Mouse (Mus musculus): Measurements from ENCODE around the gene Fgd5. TPM values are rescaled to one million over a fixed set of nuclear protein-coding genes. Genes with fewer than 3 reads are reported as not detected.

The Fgd5 gene
- total and polyA plus RNA-seq, 3 experiments: 0.03 TPM; not detected in 2

- no peak overlapping the region for H3K4me3 ChIP-seq (ENCODE audit: control insufficient read depth in 1 of 2, insufficient read depth in 1 of 2, low read depth in 2 of 2, low read length in 2 of 2)
- no peaks in the 10 kb centered on the region for H3K79me2 ChIP-seq (ENCODE audit: control insufficient read depth, insufficient read depth, low read length, poor library complexity)
- DNase-seq (ENCODE audit: low read depth, low spot score): no peak
- H3K9ac ChIP-seq (ENCODE audit: control insufficient read depth, low read depth, low read length, poor library complexity, severe bottlenecking): no peak overlapping the region
- no peaks in the 10 kb centered on the region for H3K36me3 ChIP-seq (ENCODE audit: control insufficient read depth in 1 of 2, insufficient read depth in 2 of 2, low read length in 2 of 2)
- no peaks in the 10 kb centered on the region; a peak in 2 of 4 replicates for H3K27me3 ChIP-seq (ENCODE audit: control insufficient read depth in 1 of 2, insufficient read depth in 2 of 2, low read length in 2 of 2)
- no peak for TF ChIP-seq MYC (IDR thresholded peaks at IDR 0.05; ENCODE audit: low read depth, low read length)
- no peaks in the 10 kb centered on the region for H3K4me1 ChIP-seq (ENCODE audit: control insufficient read depth in 1 of 2, insufficient read depth in 2 of 2, low read length in 2 of 2)
- no peaks in the 10 kb centered on the region for H3K9me3 ChIP-seq (replicated peaks; ENCODE audit: insufficient read depth, low read length)
- no peak overlapping the region for H3K27ac ChIP-seq (ENCODE audit: control insufficient read depth, low read depth, low read length)
Measured at GRCm38 (mm10) chr6:91973972-91974371, 4.7 kb upstream of the Fgd5 start.

- no peak overlapping the region for H3K27ac ChIP-seq (ENCODE audit: control insufficient read depth, low read depth, low read length)
- H3K4me1 ChIP-seq (ENCODE audit: control insufficient read depth in 1 of 2, insufficient read depth in 2 of 2, low read length in 2 of 2): no peaks in the 10 kb centered on the region
- no peak overlapping the region for H3K9ac ChIP-seq (ENCODE audit: control insufficient read depth, low read depth, low read length, poor library complexity, severe bottlenecking)
- no peaks in the 10 kb centered on the region for H3K79me2 ChIP-seq (ENCODE audit: control insufficient read depth, insufficient read depth, low read length, poor library complexity)
- H3K36me3 ChIP-seq (ENCODE audit: control insufficient read depth in 1 of 2, insufficient read depth in 2 of 2, low read length in 2 of 2): no peaks in the 10 kb centered on the region
- H3K4me3 ChIP-seq (ENCODE audit: control insufficient read depth in 1 of 2, insufficient read depth in 1 of 2, low read depth in 2 of 2, low read length in 2 of 2): no peak overlapping the region
- no peaks in the 10 kb centered on the region; a peak in 1 of 4 replicates for H3K27me3 ChIP-seq (ENCODE audit: control insufficient read depth in 1 of 2, insufficient read depth in 2 of 2, low read length in 2 of 2)
- no peak for DNase-seq (ENCODE audit: low read depth, low spot score)
- TF ChIP-seq USF1 (IDR thresholded peaks at IDR 0.05; ENCODE audit: low read depth, low read length) (no peak), GATA1 (IDR thresholded peaks at IDR 0.05; ENCODE audit: low read depth, low read length) (no peak), MXI1 (IDR thresholded peaks at IDR 0.05; ENCODE audit: low read depth, low read length) (no peak), ETS1 (IDR thresholded peaks at IDR 0.05; ENCODE audit: low read depth, low read length) (no peak), POLR2A (IDR thresholded peaks at IDR 0.05; ENCODE audit: control insufficient read depth in 1 of 2, insufficient read depth in 1 of 2, low read depth in 1 of 2, low read length in 2 of 2, poor library complexity in 1 of 2) (no peak), NRF1 (IDR thresholded peaks at IDR 0.05; ENCODE audit: insufficient read depth, low read depth, low read length, poor library complexity, severe bottlenecking) (no peak), SIN3A (IDR thresholded peaks at IDR 0.05; ENCODE audit: low read length) (no peak), MEF2A (IDR thresholded peaks at IDR 0.05; ENCODE audit: extremely low read depth, insufficient replicate concordance, low read depth, low read length, poor library complexity, severe bottlenecking) (no peak)
- H3K9me3 ChIP-seq (replicated peaks; ENCODE audit: insufficient read depth, low read length): no peaks in the 10 kb centered on the region
Measured at GRCm38 (mm10) chr6:91979301-91979996, 771 bp downstream of the Fgd5 start.

GRCm38 (mm10) chr6:91980011-91980410 is 1.3 kb downstream of the Fgd5 start:
- no peaks in the 10 kb centered on the region for H3K4me1 ChIP-seq (ENCODE audit: control insufficient read depth in 1 of 2, insufficient read depth in 2 of 2, low read length in 2 of 2)
- no peaks in the 10 kb centered on the region for H3K36me3 ChIP-seq (ENCODE audit: control insufficient read depth in 1 of 2, insufficient read depth in 2 of 2, low read length in 2 of 2)
- H3K9ac ChIP-seq (ENCODE audit: control insufficient read depth, low read depth, low read length, poor library complexity, severe bottlenecking): no peak overlapping the region
- H3K27ac ChIP-seq (ENCODE audit: control insufficient read depth, low read depth, low read length): no peak overlapping the region
- TF ChIP-seq EP300 (IDR thresholded peaks at IDR 0.05; ENCODE audit: low read depth in 1 of 2, low read length in 2 of 2) (no peak), ZNF384 (IDR thresholded peaks at IDR 0.05; ENCODE audit: low read depth, low read length) (no peak), ZC3H11A (IDR thresholded peaks at IDR 0.05; ENCODE audit: low read depth, low read length) (no peak), TCF12 (IDR thresholded peaks at IDR 0.05; ENCODE audit: low read depth, low read length) (no peak), USF1 (IDR thresholded peaks at IDR 0.05; ENCODE audit: low read depth, low read length) (no peak), TAL1 (IDR thresholded peaks at IDR 0.05; ENCODE audit: low read length) (no peak), POLR2AphosphoS5 (IDR thresholded peaks at IDR 0.05; ENCODE audit: borderline replicate concordance, low read depth, low read length) (no peak), RAD21 (IDR thresholded peaks at IDR 0.05; ENCODE audit: low read depth, low read length) (no peak), POLR2AphosphoS2 (IDR thresholded peaks at IDR 0.05; ENCODE audit: low read length) (no peak), E2F4 (IDR thresholded peaks at IDR 0.05; ENCODE audit: borderline replicate concordance, low read depth, low read length) (no peak), ETS1 (IDR thresholded peaks at IDR 0.05; ENCODE audit: low read depth, low read length) (no peak), NELFE (IDR thresholded peaks at IDR 0.05; ENCODE audit: low read depth, low read length) (no peak), CHD1 (IDR thresholded peaks at IDR 0.05; ENCODE audit: low read depth, low read length) (no peak), SIN3A (IDR thresholded peaks at IDR 0.05; ENCODE audit: low read length) (no peak), MYB (IDR thresholded peaks at IDR 0.05; ENCODE audit: low read depth, low read length) (no peak), NRF1 (IDR thresholded peaks at IDR 0.05; ENCODE audit: insufficient read depth, low read depth, low read length, poor library complexity, severe bottlenecking) (no peak), RCOR1 (IDR thresholded peaks at IDR 0.05; ENCODE audit: low read depth, low read length) (no peak), HCFC1 (IDR thresholded peaks at IDR 0.05; ENCODE audit: low read depth, low read length) (no peak), TBP (IDR thresholded peaks at IDR 0.05; ENCODE audit: low read depth, low read length) (no peak)
- H3K79me2 ChIP-seq (ENCODE audit: control insufficient read depth, insufficient read depth, low read length, poor library complexity): no peaks in the 10 kb centered on the region
- no peak overlapping the region for H3K4me3 ChIP-seq (ENCODE audit: control insufficient read depth in 1 of 2, insufficient read depth in 1 of 2, low read depth in 2 of 2, low read length in 2 of 2)
- H3K9me3 ChIP-seq (replicated peaks; ENCODE audit: insufficient read depth, low read length): no peaks in the 10 kb centered on the region
- no peak for DNase-seq (ENCODE audit: low read depth, low spot score)
- H3K27me3 ChIP-seq (ENCODE audit: control insufficient read depth in 1 of 2, insufficient read depth in 2 of 2, low read length in 2 of 2): no peaks in the 10 kb centered on the region; a peak in 1 of 4 replicates
